Mouse (Mus musculus) lung, postnatal 0 days (tissue): ENCODE measurements around the gene Ccdc107. TPM values are rescaled to one million over a fixed set of nuclear protein-coding genes. Genes with fewer than 3 reads are reported as not detected.

ENCODE experiments used
- ATAC-seq: fragments of 200-750 bp; cut with Nextera tagmentation; 2 replicates; pipeline ENCODE4 v1.8.0; 2017; ENCODE audit warnings: moderate library complexity
- DNase-seq: peaks from one replicate; pipeline ENCODE4 v3.0.0-alpha.2; 2016; ENCODE audit warnings: low spot score
- H3K27ac ChIP-seq: fragments of 300-500 bp; sonication (generic); 2 replicates; pipeline ENCODE4 v1.5.1; 2014; ENCODE audit warnings: antibody characterized with exemption, mild to moderate bottlenecking, low read length, mixed read lengths
- H3K27me3 ChIP-seq: fragments of 300-500 bp; sonication (generic); replicated peaks from 2 replicates; pipeline ENCODE4 v1.6.1; 2014; ENCODE audit warnings: low read length, mixed read lengths; ENCODE audit not compliant: insufficient read depth
- H3K36me3 ChIP-seq: fragments of 300-500 bp; sonication (generic); 2 replicates; pipeline ENCODE4 v1.6.1; 2014; ENCODE audit warnings: low read length, mixed read lengths; ENCODE audit not compliant: insufficient read depth
- H3K4me1 ChIP-seq: fragments of 300-500 bp; sonication (generic); 2 replicates; pipeline ENCODE4 v1.6.1; 2014; ENCODE audit warnings: antibody characterized with exemption, low read depth, low read length, mixed read lengths; ENCODE audit not compliant: insufficient read depth
- H3K4me2 ChIP-seq: fragments of 300-500 bp; sonication (generic); replicated peaks from 2 replicates; pipeline ENCODE4 v1.6.1; 2014; ENCODE audit warnings: low read depth, mild to moderate bottlenecking, low read length, moderate library complexity, mixed read lengths
- H3K4me3 ChIP-seq: fragments of 300-500 bp; sonication (generic); 2 replicates; pipeline ENCODE4 v1.5.1; 2014; ENCODE audit warnings: low read depth, low read length
- H3K9ac ChIP-seq: fragments of 300-500 bp; sonication (generic); replicated peaks from 2 replicates; pipeline ENCODE4 v1.6.1; 2014; ENCODE audit warnings: low read depth, mild to moderate bottlenecking
- H3K9me3 ChIP-seq: fragments of 300-500 bp; sonication (generic); 2 replicates; pipeline ENCODE4 v1.6.1; 2016; ENCODE audit warnings: low read length, mixed read lengths
- CTCF ChIP-seq: IDR thresholded peaks from 2 replicates; pipeline ENCODE4 v1.5.1; 2016; ENCODE audit warnings: antibody characterized with exemption, mild to moderate bottlenecking
- EP300 ChIP-seq: IDR thresholded peaks from 2 replicates; pipeline ENCODE4 v1.6.1; 2016; ENCODE audit warnings: antibody characterized with exemption, mild to moderate bottlenecking, control low read depth
- WGBS: fragments of 180-500 bp; shearing (Covaris S2); extraction: QIAGEN DNeasy Blood & Tissue Kit; methylation state at CpG from one replicate; pipeline ENCODE4 v1.1.7; 2014; 5-methylcytosine and 5-hydroxymethylcytosine counted together
- polyA plus RNA-seq: library from polyadenylated mRNA; unstranded; fragments of >200 nt; fragmentation: Nextera tagmentation; extraction: Ambion mirVana; gene quantifications from 2 replicates; pipeline ENCODE4 v1.2.1, GENCODE M21; 2015

Gene Ccdc107
- polyA plus RNA-seq, 1 experiment from 2014 or later, result 81.0 TPM

- H3K27me3 ChIP-seq, result no peaks in the 10 kb centered on the region
- H3K4me1 ChIP-seq, result peaks cover 5% of the 10 kb centered on the region; the same call in 1 of the 2 replicates
- H3K9me3 ChIP-seq, result no peaks in the 10 kb centered on the region
- H3K4me2 ChIP-seq, result peak overlapping the region; percentile 83
- H3K27ac ChIP-seq, result no peak overlapping the region
- ATAC-seq, result peak; percentile 41; the same call in 1 of the 2 replicates
- WGBS, result 15% methylated on average over 8 of the region's 8 CpGs
- peak overlapping the region; percentile 49 for H3K4me3 ChIP-seq
- TF ChIP-seq EP300 (no peak), CTCF (peak; percentile 63)
- H3K36me3 ChIP-seq, result no peaks in the 10 kb centered on the region
- no peak overlapping the region for H3K9ac ChIP-seq
- peak; percentile 44 for DNase-seq
These were observed 6.3 kb downstream of the Ccdc107 start for GRCm38 (mm10) chr4:43498983-43499382.

DNA sequence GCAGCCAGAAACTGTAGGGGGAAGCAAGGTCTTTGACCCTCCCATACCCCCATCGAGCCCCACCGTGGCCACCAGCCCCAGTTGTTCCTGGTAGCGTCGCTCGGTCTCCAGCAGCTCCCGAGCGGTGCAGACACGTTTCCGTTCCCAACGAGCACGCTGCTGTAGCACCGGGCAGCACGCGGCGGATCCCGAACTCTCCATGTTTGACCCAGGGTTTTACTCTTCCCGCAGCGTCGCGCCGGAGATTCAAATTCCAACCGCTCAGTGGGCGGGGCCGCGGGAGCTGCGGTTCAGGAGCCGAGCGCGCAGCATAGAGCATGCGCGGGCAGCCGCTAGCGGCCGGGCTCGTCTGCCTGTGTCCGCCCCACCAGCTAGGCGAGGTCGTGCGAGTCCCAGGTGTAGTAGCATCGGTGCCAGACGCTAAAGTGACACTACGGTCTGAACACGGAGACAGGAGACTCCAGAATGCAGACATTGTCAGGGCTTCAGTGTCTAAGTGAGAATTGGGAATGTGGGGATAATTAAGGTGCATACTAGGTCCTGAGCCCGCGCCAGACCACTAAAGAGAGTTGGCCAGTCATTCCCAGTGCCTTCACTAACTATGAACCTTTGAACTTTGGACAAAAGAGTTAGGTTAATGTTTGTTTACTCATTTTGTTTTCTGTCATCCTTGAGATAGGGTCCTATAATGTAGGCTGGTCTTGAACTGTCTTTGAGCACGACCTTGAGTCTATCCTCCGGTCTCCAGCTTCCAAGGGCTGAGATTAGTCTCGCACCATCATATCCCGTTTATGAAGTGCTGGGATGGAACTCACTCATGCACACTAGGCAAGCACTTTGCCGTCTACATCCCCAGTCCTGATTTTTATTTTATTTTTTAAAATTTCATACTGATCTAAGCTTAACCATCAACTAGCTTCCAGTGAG lies 7.0 kb downstream of the Ccdc107 start, which contains the start of gene Arhgef39:
Arhgef39 (minus strand) TSS at position 289 of the 927 bp plus-strand sequence.
- H3K9me3 ChIP-seq, result no peaks in the 10 kb centered on the region
- peak within 1 kb of the TSS; percentile 49 for H3K4me3 ChIP-seq
- H3K27me3 ChIP-seq, result no peaks in the 10 kb centered on the region
- WGBS, result 7% methylated on average over 50 of the region's 50 CpGs
- peak; percentile 90 for ATAC-seq
- H3K36me3 ChIP-seq, result no peaks in the 10 kb centered on the region
- TF ChIP-seq CTCF, result 0 out of 2 replicates have a peak, but pooled peaks have one; percentile 10
- TF ChIP-seq EP300, result no peak
- peak within 1 kb of the TSS; percentile 83 for H3K4me2 ChIP-seq
- no peak within 1 kb of the TSS for H3K27ac ChIP-seq
- peaks cover 5% of the 10 kb centered on the region; the same call in 1 of the 2 replicates for H3K4me1 ChIP-seq
- DNase-seq, result peak; percentile 93
- no peak within 1 kb of the TSS; the same call in 1 of the 2 replicates for H3K9ac ChIP-seq

- TF ChIP-seq EP300 (no peak), CTCF (no peak)
- H3K36me3 ChIP-seq, result no peaks in the 10 kb centered on the region
- no peak overlapping the region for H3K9ac ChIP-seq
- peaks cover 8% of the 10 kb centered on the region; the same call in 1 of the 2 replicates for H3K4me1 ChIP-seq
- no peak overlapping the region for H3K27ac ChIP-seq
- 78% methylated on average over 2 of the region's 2 CpGs for WGBS
- no peaks in the 10 kb centered on the region for H3K9me3 ChIP-seq
- H3K27me3 ChIP-seq, result no peaks in the 10 kb centered on the region
- ATAC-seq (no peak), DNase-seq (no peak)
- no peak overlapping the region for H3K4me3 ChIP-seq
- H3K4me2 ChIP-seq, result no peak overlapping the region
These were observed 10.3 kb downstream of the Ccdc107 start for GRCm38 (mm10) chr4:43503041-43503440.

DNA sequence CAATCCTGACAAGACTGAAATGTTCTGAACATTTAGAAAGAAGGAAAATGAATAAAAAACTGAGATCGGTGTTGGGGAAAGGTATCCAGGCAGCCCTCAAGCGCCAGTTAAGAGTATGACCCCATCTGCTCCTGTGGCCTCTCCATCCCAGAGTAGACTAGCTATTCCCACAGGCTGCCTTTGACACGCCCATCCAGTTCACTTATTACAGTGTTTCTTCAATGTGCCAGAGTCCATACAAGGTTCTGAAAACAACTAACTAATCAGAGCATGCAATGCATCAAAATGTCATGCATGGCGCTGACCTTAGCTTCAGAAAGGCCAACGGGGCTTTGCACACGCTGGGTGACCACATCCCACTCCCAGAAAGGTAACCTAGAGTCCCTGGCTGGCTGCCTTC lies 10.8 kb downstream of the Ccdc107 start:
- no peak for TF ChIP-seq EP300
- ATAC-seq, result no peak
- Histone ChIP-seq H3K9me3 (no peaks in the 10 kb centered on the region), H3K4me3 (no peak overlapping the region), H3K36me3 (no peaks in the 10 kb centered on the region), H3K27ac (no peak overlapping the region), H3K9ac (no peak overlapping the region), H3K27me3 (no peaks in the 10 kb centered on the region), H3K4me2 (no peak overlapping the region), H3K4me1 (peaks cover 10% of the 10 kb centered on the region; the same call in 1 of the 2 replicates)
- 74% methylated on average over 6 of the region's 6 CpGs for WGBS
- no peak for DNase-seq

DNA sequence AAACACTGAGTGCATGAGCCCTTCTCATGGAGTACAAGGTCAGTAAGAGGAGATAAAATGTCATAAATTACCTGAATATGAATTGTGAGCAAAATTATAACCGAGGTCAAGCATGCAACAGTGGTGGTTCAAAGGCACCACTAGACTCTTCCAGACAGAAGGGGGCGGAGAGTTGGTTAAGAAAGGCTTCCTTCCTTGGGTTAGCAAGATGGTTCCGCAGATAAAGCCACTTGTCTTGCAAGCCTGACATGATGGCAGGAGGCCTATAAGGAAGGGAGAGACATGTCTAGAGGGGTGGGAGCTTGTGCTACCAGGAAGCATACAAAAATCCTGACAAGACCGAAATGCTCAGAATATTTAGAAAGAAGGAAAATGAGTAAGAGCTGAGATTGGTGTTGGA lies 11.6 kb downstream of the Ccdc107 start:
- 71% methylated on average over 4 of the region's 4 CpGs for WGBS

GRCm38 (mm10) chr4:43506074-43506473 lies 13.4 kb downstream of the Ccdc107 start:
- Histone ChIP-seq H3K9me3 (no peaks in the 10 kb centered on the region), H3K4me2 (no peak overlapping the region), H3K4me3 (no peak overlapping the region), H3K9ac (no peak overlapping the region), H3K36me3 (no peaks in the 10 kb centered on the region), H3K4me1 (peaks cover 5% of the 10 kb centered on the region; the same call in 1 of the 2 replicates), H3K27me3 (no peaks in the 10 kb centered on the region), H3K27ac (no peak overlapping the region)
- DNase-seq, result no peak
- WGBS, result 68% methylated on average over 8 of the region's 8 CpGs
- no peak for ATAC-seq
- TF ChIP-seq EP300, result no peak
- TF ChIP-seq CTCF, result no peak

More for the DNA sequence above, 11.6 kb downstream of the Ccdc107 start:
- H3K4me2 ChIP-seq, result no peak overlapping the region
- ATAC-seq, result no peak
- no peak overlapping the region for H3K4me3 ChIP-seq
- DNase-seq, result no peak
- TF ChIP-seq CTCF, result no peak
- no peak for TF ChIP-seq EP300
- no peak overlapping the region for H3K27ac ChIP-seq
- H3K4me1 ChIP-seq, result peaks cover 5% of the 10 kb centered on the region; the same call in 1 of the 2 replicates
- no peaks in the 10 kb centered on the region for H3K9me3 ChIP-seq
- no peaks in the 10 kb centered on the region for H3K36me3 ChIP-seq
- H3K27me3 ChIP-seq, result no peaks in the 10 kb centered on the region
- no peak overlapping the region for H3K9ac ChIP-seq
